Mouse (Mus musculus) subcutaneous adipose tissue, adult 2 months (tissue): ENCODE measurements around the gene Gm6034. TPM values are rescaled to one million over a fixed set of nuclear protein-coding genes. Genes with fewer than 3 reads are reported as not detected.

Experiments used
- polyA plus RNA-seq: library from polyadenylated mRNA; depleted of rRNA; stranded (reverse); fragments of >200 nt; gene quantifications from 2 replicates; pipeline ENCODE4 v1.2.3, GENCODE M21; 2012; ENCODE audit warnings: low replicate concordance; rRNA removed

The Gm6034 gene
- polyA plus RNA-seq = 0.14 TPM in 1 of 2 replicates, not detected in the other

DNA sequence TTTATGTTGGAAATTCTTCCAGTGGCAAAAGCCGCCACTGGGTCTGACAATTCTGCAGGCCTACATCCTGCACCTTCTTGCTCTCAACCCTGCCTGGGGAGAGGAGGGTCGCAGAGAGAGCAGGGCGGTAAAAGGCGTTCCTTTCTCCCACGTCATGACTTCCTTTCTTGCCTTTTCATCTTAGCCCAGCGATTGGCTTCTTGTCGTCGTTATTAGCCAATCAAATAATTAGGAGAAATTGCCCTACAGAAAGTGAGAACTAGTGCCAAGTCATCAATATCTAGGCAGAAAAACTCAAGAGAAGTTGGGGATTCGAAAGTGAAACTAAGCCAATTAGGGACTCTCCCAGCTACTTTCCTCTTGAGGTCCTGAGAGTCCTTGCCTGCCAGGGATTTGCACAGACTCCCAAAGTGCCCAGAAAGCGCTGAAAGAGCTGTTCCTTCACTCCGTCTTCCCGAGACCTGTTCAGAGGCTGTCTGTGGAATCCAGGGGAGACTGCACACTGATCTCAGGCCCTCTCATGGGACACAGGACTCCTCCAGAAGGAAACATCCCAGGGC lies at the start of gene Gm6034, which contains the start of gene H2-T22:
Gene Gm6034, plus strand, starts transcription at position 352 of the 560 bp plus-strand sequence.
Gene H2-T22, minus strand, starts transcription at position 138 of the 560 bp plus-strand sequence.

DNA sequence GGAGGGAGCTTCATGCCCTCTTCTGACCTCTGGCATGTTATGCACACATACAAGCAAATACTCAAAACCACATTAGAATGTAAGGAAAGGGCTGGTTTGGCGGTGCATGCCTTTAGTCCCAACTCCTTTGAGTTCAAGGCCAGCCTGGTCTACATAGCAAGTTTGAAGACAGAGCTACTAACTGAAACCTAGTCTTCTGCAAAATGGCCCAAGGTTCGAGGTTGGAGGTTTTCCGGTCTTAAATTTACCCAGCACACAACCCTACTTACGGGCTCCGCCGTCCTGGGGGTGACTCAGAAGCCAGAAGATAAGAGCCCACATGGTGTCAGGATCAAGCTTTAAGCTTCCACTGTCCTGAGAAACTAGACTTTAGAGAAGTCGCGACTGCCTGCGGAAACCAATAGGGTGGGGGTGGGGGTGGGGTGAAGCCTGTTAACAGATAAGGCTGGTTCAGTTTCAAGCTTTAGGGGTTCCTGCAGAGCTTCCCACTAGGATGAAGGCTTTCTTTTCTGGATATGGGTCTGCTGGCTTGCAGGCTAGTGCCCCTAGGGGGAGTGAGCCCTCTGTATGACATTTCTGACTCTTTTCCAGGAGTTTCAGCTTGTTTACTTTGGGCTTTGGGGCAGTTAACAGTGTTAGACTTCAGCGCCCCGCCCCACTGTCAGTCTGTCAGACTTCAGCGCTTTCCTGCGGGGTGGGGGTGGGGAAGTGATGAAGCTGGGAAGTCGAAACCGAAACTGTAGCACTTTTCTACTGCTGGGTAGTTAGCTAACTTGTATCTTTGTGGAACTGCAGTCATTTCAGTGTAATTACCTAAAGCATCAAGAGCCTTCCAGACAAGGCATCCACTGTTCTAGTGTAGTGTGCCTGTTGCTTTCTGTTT lies 22.3 kb upstream of the Gm6034 start, which contains the start of gene H2-T24:
Gene H2-T24, minus strand, starts transcription at position 370 of the 883 bp plus-strand sequence.

DNA sequence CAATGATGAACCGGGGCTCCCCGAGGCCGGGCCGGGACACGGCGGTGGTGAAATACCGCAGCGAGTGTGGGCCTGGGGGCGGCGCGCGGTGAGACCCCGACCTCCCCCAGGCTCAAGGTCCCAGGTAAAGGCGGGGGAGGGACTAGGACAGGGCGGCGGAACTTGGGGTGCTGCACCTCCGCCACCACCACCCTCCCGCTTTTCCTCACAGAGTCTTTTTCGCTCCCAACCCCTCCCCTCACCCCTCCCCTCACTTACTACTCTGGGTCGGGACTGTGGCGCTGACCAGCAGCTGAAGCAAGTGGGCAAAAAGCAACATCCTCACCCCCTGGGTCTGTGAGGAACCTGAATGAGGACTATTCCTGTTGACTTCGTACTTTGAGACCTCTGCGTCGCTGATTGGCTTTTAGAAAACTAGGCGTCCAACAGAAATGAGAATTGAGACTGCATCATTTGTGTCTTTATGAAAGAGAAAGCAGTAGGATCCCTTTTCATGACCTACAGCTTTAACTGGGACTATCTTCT lies 10.3 kb upstream of the Gm6034 start, which contains the start of gene H2-T23:
Gene H2-T23, minus strand, starts transcription at position 505 of the 525 bp plus-strand sequence.

DNA sequence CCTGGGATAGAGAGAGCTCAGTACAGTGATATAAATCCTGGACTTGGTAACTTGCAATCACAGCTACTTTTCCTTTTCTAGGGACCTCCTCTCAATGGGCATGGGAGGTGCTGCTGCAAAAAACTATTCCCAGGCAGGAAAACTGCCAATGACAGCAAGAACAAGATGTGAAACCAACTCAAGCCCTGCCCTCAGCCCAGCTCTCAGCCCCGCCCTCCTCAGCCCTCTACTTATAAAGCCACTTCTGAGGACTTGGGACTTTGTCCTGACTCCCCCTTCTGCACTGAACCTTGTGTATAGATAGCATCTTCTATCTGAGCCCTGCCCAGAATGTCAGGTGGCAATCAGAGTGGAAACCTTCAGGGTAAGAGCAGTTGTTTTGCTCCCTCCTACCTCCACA lies 15.6 kb downstream of the Gm6034 start, which contains the start of gene Gm11127:
Gene Gm11127, minus strand, starts transcription at position 10 of the 400 bp plus-strand sequence.

Other genes starting within 250 kb of the Gm6034 start
- gene Ier3, start 221.3 kb upstream of the Gm6034 start, polyA plus RNA-seq = 11.6 and 26.3 TPM in 2 replicates
- gene Flot1, start 219.7 kb upstream of the Gm6034 start, polyA plus RNA-seq = 74.1 and 117 TPM in 2 replicates
- 262 and 722 TPM in 2 replicates for gene Tubb5, start 204.7 kb upstream of the Gm6034 start, polyA plus RNA-seq
- gene Mdc1, start 201.4 kb upstream of the Gm6034 start, polyA plus RNA-seq = 6.8 and 17.1 TPM in 2 replicates
- gene Nrm, start 181.6 kb upstream of the Gm6034 start, polyA plus RNA-seq = 8.9 and 33.1 TPM in 2 replicates
- gene Ppp1r18, start 177.4 kb upstream of the Gm6034 start, polyA plus RNA-seq = 70.8 and 77.1 TPM in 2 replicates
- 59.8 and 74.9 TPM in 2 replicates for gene Dhx16, start 163.1 kb upstream of the Gm6034 start, polyA plus RNA-seq
- gene 2310061I04Rik, start 145.5 kb upstream of the Gm6034 start, polyA plus RNA-seq = 56.2 and 59.4 TPM in 2 replicates
- gene Atat1, start 132.9 kb upstream of the Gm6034 start, polyA plus RNA-seq = 55.6 and 80.0 TPM in 2 replicates
- gene Mrps18b, start 126.6 kb upstream of the Gm6034 start, polyA plus RNA-seq = 122 and 128 TPM in 2 replicates
- 18.8 and 32.6 TPM in 2 replicates for gene Ppp1r10, start 126.5 kb upstream of the Gm6034 start, polyA plus RNA-seq
- 61.7 and 91.3 TPM in 2 replicates for gene Abcf1, start 73.2 kb upstream of the Gm6034 start, polyA plus RNA-seq
- gene Gnl1, start 63.1 kb upstream of the Gm6034 start, polyA plus RNA-seq = 23.8 and 31.5 TPM in 2 replicates
- 18.8 and 28.7 TPM in 2 replicates for gene Prr3, start 62.7 kb upstream of the Gm6034 start, polyA plus RNA-seq
- 2.8 and 14.8 TPM in 2 replicates for gene H2-T24, start 22.4 kb upstream of the Gm6034 start, polyA plus RNA-seq
- 124 and 208 TPM in 2 replicates for gene H2-T23, start 10.1 kb upstream of the Gm6034 start, polyA plus RNA-seq
- 82.2 and 154 TPM in 2 replicates for gene H2-T22, start 214 bp upstream of the Gm6034 start, polyA plus RNA-seq
- 0.21 and 0.52 TPM in 2 replicates for gene Gm11127, start 15.4 kb downstream of the Gm6034 start, polyA plus RNA-seq
- 0.33 and 0.83 TPM in 2 replicates for gene Gm19684, start 78.7 kb downstream of the Gm6034 start, polyA plus RNA-seq
- 0.33 TPM in 1 of 2 replicates, not detected in the other for gene Gm7030, start 86.5 kb downstream of the Gm6034 start, polyA plus RNA-seq
- not detected in 2 replicates for gene Gm8909, start 125.6 kb downstream of the Gm6034 start, polyA plus RNA-seq
- gene H2-T3, start 147.3 kb downstream of the Gm6034 start, polyA plus RNA-seq = 0.13 TPM in 1 of 2 replicates, not detected in the other
- gene Rpp21, start 215.1 kb downstream of the Gm6034 start, polyA plus RNA-seq = 59.1 and 59.4 TPM in 2 replicates
- 9.9 and 19.6 TPM in 2 replicates for gene Trim39, start 229.3 kb downstream of the Gm6034 start, polyA plus RNA-seq
- not detected in 2 replicates for gene H2-M10.2, start 243.5 kb downstream of the Gm6034 start, polyA plus RNA-seq